Mouse (Mus musculus) hindbrain, embryonic 14.5 days (tissue): ENCODE data around the gene Ppp4r4. TPM values are rescaled to one million over a fixed set of nuclear protein-coding genes. Genes with fewer than 3 reads are reported as not detected.
"Not testable (repeated sequence)": the region's sequence is repeated elsewhere in the genome, so short reads cannot be mapped to it uniquely, and the experiment has no call there.

Experiments used
- ATAC-seq: fragments of 200-750 bp; cut with Nextera tagmentation; 2 replicates; pipeline ENCODE4 v1.8.0; 2017; ENCODE audit warnings: moderate number of reproducible peaks, mild to moderate bottlenecking, moderate TSS enrichment, moderate library complexity; ENCODE audit not compliant: low FRiP score
- DNase-seq: peaks from one replicate; pipeline ENCODE4 v3.0.0-alpha.2; 2015; ENCODE audit warnings: low spot score
- H3K27ac ChIP-seq: fragments of 300-500 bp; sonication (generic); 2 replicates; pipeline ENCODE4 v1.5.1; 2014; ENCODE audit warnings: mild to moderate bottlenecking, moderate library complexity
- H3K27me3 ChIP-seq: fragments of 300-500 bp; sonication (generic); 2 replicates; pipeline ENCODE4 v1.6.1; 2014; ENCODE audit warnings: mild to moderate bottlenecking, low read length, mixed read lengths; ENCODE audit not compliant: control insufficient read depth, insufficient read depth
- H3K36me3 ChIP-seq: fragments of 300-500 bp; sonication (generic); replicated peaks from 2 replicates; pipeline ENCODE4 v1.6.1; 2014; ENCODE audit not compliant: control insufficient read depth, insufficient read depth
- H3K4me1 ChIP-seq: fragments of 300-500 bp; sonication (generic); replicated peaks from 2 replicates; pipeline ENCODE4 v1.6.1; 2014; ENCODE audit warnings: antibody characterized with exemption, low read length, mixed read lengths; ENCODE audit not compliant: control insufficient read depth, insufficient read depth
- H3K4me2 ChIP-seq: fragments of 300-500 bp; sonication (generic); replicated peaks from 2 replicates; pipeline ENCODE4 v1.6.1; 2014; ENCODE audit warnings: mild to moderate bottlenecking, moderate library complexity
- H3K4me3 ChIP-seq: fragments of 300-500 bp; sonication (generic); replicated peaks from 2 replicates; pipeline ENCODE4 v1.5.1; 2014; ENCODE audit warnings: mild to moderate bottlenecking, low read length
- H3K9ac ChIP-seq: fragments of 300-500 bp; sonication (generic); 2 replicates; pipeline ENCODE4 v1.6.1; 2014
- H3K9me3 ChIP-seq: fragments of 300-500 bp; sonication (generic); 2 replicates; pipeline ENCODE4 v1.6.1; 2016; ENCODE audit warnings: low read length; ENCODE audit not compliant: control insufficient read depth
- WGBS: fragments of 180-500 bp; shearing (Covaris S2); extraction: QIAGEN DNeasy Blood & Tissue Kit; methylation state at CpG from one replicate; pipeline ENCODE4 v1.1.7; 2014; 5-methylcytosine and 5-hydroxymethylcytosine counted together
- polyA plus RNA-seq: library from polyadenylated mRNA; unstranded; fragments of >200 nt; fragmentation: Nextera tagmentation; extraction: Ambion mirVana; gene quantifications from 2 replicates; pipeline ENCODE4 v1.2.1, GENCODE M21; 2014

The Ppp4r4 gene
- polyA plus RNA-seq, 1 experiment from 2014 or later, result 3.8 TPM

DNA sequence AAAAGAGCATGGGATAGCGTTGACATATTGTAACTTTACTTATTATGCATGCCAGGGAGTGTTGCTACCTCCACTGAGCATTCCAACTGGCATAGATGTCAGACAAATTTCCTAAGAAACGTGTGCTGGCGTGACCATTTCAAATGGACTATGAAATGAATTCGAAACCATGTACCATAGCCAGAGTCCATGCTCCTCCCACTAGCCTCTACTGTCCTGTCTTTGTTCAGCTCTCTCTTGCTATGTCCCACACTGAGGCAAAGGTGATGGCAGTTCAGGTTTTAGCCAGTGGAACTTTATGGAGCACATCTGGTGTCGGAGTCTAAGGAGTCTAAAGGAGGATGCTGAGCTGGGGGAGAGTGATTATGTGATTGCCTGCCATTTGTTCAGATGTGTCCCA, 128.0 kb downstream of the Ppp4r4 start:
- Histone ChIP-seq H3K4me2 (no peak overlapping the region), H3K27me3 (no peaks in the 10 kb centered on the region), H3K27ac (no peak overlapping the region), H3K4me1 (no peaks in the 10 kb centered on the region), H3K4me3 (no peak overlapping the region), H3K9me3 (no peaks in the 10 kb centered on the region), H3K36me3 (no peaks in the 10 kb centered on the region), H3K9ac (no peak overlapping the region)
- 85% methylated on average over 5 of the region's 5 CpGs for WGBS
- ATAC-seq (no peak), DNase-seq (no peak)

- H3K4me1 ChIP-seq, H3K9ac ChIP-seq, H3K4me3 ChIP-seq, H3K9me3 ChIP-seq, H3K27ac ChIP-seq, ATAC-seq, H3K36me3 ChIP-seq, DNase-seq, H3K27me3 ChIP-seq, H3K4me2 ChIP-seq: not testable (repeated sequence)
Measured at GRCm38 (mm10) chr12:103662053-103662452, 130.0 kb downstream of the Ppp4r4 start.

Other genes starting within 250 kb of the Ppp4r4 start
- 8.3 and 9.1 TPM in 2 replicates for gene Fam181a, start 221.3 kb upstream of the Ppp4r4 start, polyA plus RNA-seq
- gene Asb2, start 176.3 kb upstream of the Ppp4r4 start, polyA plus RNA-seq, result 1.5 and 1.6 TPM in 2 replicates
- gene Otub2, start 143.6 kb upstream of the Ppp4r4 start, polyA plus RNA-seq, result 23.5 and 28.8 TPM in 2 replicates
- gene 9330161L09Rik, start 124.5 kb upstream of the Ppp4r4 start, polyA plus RNA-seq, result 1.4 and 1.8 TPM in 2 replicates
- gene Ddx24, start 106.5 kb upstream of the Ppp4r4 start, polyA plus RNA-seq, result 142 and 149 TPM in 2 replicates
- 8.3 and 10.4 TPM in 2 replicates for gene Ifi27, start 98.1 kb upstream of the Ppp4r4 start, polyA plus RNA-seq
- gene Ifi27l2a, start 88.6 kb upstream of the Ppp4r4 start, polyA plus RNA-seq, result 3.7 and 4.7 TPM in 2 replicates
- gene Ifi27l2b, start 75.1 kb upstream of the Ppp4r4 start, polyA plus RNA-seq, result not detected in 2 replicates
- 0.11 TPM in 1 of 2 replicates, not detected in the other for gene Serpina10, start 99.2 kb downstream of the Ppp4r4 start, polyA plus RNA-seq
- gene Serpina6, start 124.9 kb downstream of the Ppp4r4 start, polyA plus RNA-seq, result not detected in 2 replicates
- gene Serpina16, start 143.9 kb downstream of the Ppp4r4 start, polyA plus RNA-seq, result not detected in 2 replicates
- gene Serpina1f, start 163.2 kb downstream of the Ppp4r4 start, polyA plus RNA-seq, result not detected in 2 replicates
- not detected in 2 replicates for gene Serpina1d, start 241.3 kb downstream of the Ppp4r4 start, polyA plus RNA-seq